Comparison of ENCODE assay signal across 27 mouse cellular contexts in the genomic region with DNA sequence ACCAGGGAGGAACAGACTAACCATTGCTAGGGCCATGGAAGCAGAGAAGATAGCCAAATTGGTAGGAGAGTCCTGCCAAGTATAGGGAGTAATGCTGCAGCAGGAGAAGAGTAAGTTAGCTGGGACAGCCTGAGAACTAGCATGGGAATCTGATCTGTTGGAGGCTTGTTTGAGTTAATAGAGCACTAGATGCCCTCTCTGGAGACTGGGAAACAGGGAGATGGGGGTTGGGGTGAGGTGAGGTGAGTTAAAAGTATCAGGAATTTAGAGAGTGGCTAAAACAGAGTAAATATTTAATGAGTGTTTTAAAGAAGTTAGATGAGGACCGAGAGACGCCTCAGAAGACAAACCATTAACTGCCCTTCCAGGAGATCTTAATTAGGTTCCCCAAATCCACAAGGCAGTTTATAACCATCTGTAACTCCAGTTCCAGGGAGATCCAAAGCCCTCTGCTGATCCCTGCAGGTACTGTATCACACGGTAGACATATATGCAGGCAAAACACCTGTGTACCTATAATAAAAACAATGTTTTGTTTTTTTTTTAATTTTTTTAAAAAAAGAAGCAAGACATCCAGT. TPM values are rescaled to one million over a fixed set of nuclear protein-coding genes. Genes with fewer than 3 reads are reported as not detected.
DNase-seq lines count a peak whose midpoint lies in the region; ATAC-seq and TF ChIP-seq lines count a peak whose summit lies in the region.
"Had no signal": no experiment of that assay in that cellular context is flagged by ENCODE, and none has a peak within 500 bp of the region (broad histone marks: within the 10 kb centered on the region; RNA-seq: fewer than 3 reads in every experiment).

No protein-coding gene starts in this region.

- no peak overlapping the region for H3K4me3 ChIP-seq in heart, embryonic 10.5 days
- no peak overlapping the region for H3K4me3 ChIP-seq in kidney, adult 2 months (ENCODE audit: insufficient read depth, low read depth, low read length)
- H3K4me3 ChIP-seq in kidney, embryonic 16.5 days (ENCODE audit: low read length) = no peak overlapping the region
- H3K4me3 ChIP-seq: embryonic facial prominence, embryonic 12.5 days; forebrain, embryonic 15.5 days; heart, adult 2 months; heart, embryonic 12.5 days; hindbrain, embryonic 10.5 days had no signal

- TF ChIP-seq CTCF in kidney, adult 2 months (conservative IDR thresholded peaks at IDR 0.05; ENCODE audit: insufficient read depth, insufficient read length, low read depth, low read length) = no peak

- no peak overlapping the region for H3K9ac ChIP-seq in kidney, embryonic 16.5 days (replicated peaks; ENCODE audit: low read length)
- H3K9ac ChIP-seq: embryonic facial prominence, embryonic 12.5 days; forebrain, embryonic 15.5 days; heart, embryonic 12.5 days; hindbrain, embryonic 14.5 days had no signal

- DNase-seq in heart, adult 11 months = peak; percentile 22
- DNase-seq in heart, embryonic 10.5 days (ENCODE audit: low spot score) = no peak
- DNase-seq in kidney, adult 2 months = peak; percentile 87
- peak; percentile 63 to 80 for DNase-seq in kidney, postnatal 36 days
- no peak for DNase-seq in heart, adult 18-20 months
- DNase-seq in thymus, postnatal 36 days = no peak
- DNase-seq: adrenal gland, adult 8-10 months; B cell, adult 2 months; cerebellum, adult 11 months; cerebellum, adult 9-10 months; cerebellum, postnatal 25 days; gastrocnemius, postnatal 36 days; heart, adult 2 months had no signal

- no peak for TF ChIP-seq POLR2A in kidney, adult 2 months (IDR thresholded peaks at IDR 0.05; ENCODE audit: low read depth, low read length)

- no peak overlapping the region for H3K27ac ChIP-seq in heart, embryonic 10.5 days
- H3K27ac ChIP-seq in kidney, adult 2 months (ENCODE audit: insufficient read depth, low read depth, low read length) = peak overlapping the region; percentile 95
- peak overlapping the region; percentile 9 for H3K27ac ChIP-seq in kidney, embryonic 16.5 days (ENCODE audit: low read length)
- H3K27ac ChIP-seq: embryonic facial prominence, embryonic 12.5 days; forebrain, embryonic 15.5 days; heart, adult 2 months; hindbrain, embryonic 10.5 days; hindbrain, embryonic 14.5 days had no signal

- H3K27me3 ChIP-seq in heart, embryonic 10.5 days (ENCODE audit: insufficient read depth, poor library complexity, severe bottlenecking) = no peaks in the 10 kb centered on the region
- H3K27me3 ChIP-seq in kidney, adult 2 months (replicated peaks; ENCODE audit: control insufficient read depth, insufficient read depth, low read length) = no peaks in the 10 kb centered on the region
- H3K27me3 ChIP-seq in kidney, embryonic 16.5 days (ENCODE audit: insufficient read depth, low read length) = no peaks in the 10 kb centered on the region
- H3K27me3 ChIP-seq: embryonic facial prominence, embryonic 12.5 days; forebrain, embryonic 15.5 days; heart, embryonic 12.5 days had no signal

- no peaks in the 10 kb centered on the region for H3K9me3 ChIP-seq in heart, embryonic 10.5 days
- H3K9me3 ChIP-seq in kidney, embryonic 16.5 days (ENCODE audit: low read length) = no peaks in the 10 kb centered on the region
- H3K9me3 ChIP-seq: embryonic facial prominence, embryonic 12.5 days; forebrain, embryonic 15.5 days; G1E; heart, embryonic 12.5 days; hindbrain, embryonic 10.5 days had no signal

- WGBS in heart, embryonic 10.5 days = 78% methylated on average over 3 of the region's 3 CpGs
- WGBS in kidney, adult 2 months = 38% methylated on average over 3 of the region's 3 CpGs
- 59% methylated on average over 3 of the region's 3 CpGs for WGBS in kidney, embryonic 16.5 days

- no peak overlapping the region for H3K4me2 ChIP-seq in kidney, embryonic 16.5 days (replicated peaks; ENCODE audit: low read depth, low read length)
- H3K4me2 ChIP-seq: embryonic facial prominence, embryonic 12.5 days; forebrain, embryonic 15.5 days; heart, embryonic 12.5 days; hindbrain, embryonic 14.5 days had no signal

- peak; percentile 84 for ATAC-seq in kidney, embryonic 16.5 days (ENCODE audit: low FRiP score, low TSS enrichment)
- ATAC-seq: CD4-positive, CD25-positive, alpha-beta regulatory T cell, adult 4 months; forebrain, embryonic 15.5 days had no signal

- no peaks in the 10 kb centered on the region for H3K36me3 ChIP-seq in heart, embryonic 10.5 days
- H3K36me3 ChIP-seq in kidney, adult 2 months (ENCODE audit: control insufficient read depth, insufficient read depth, low read length) = peaks cover 24% of the 10 kb centered on the region; the same call in 1 of the 2 replicates
- no peaks in the 10 kb centered on the region for H3K36me3 ChIP-seq in kidney, embryonic 16.5 days (ENCODE audit: insufficient read depth, low read length)
- H3K36me3 ChIP-seq: embryonic facial prominence, embryonic 12.5 days; forebrain, embryonic 15.5 days; G1E; heart, embryonic 12.5 days; hindbrain, embryonic 10.5 days had no signal

- no peaks in the 10 kb centered on the region for H3K4me1 ChIP-seq in heart, embryonic 10.5 days
- peaks cover 18% of the 10 kb centered on the region; the same call in 1 of the 2 replicates for H3K4me1 ChIP-seq in kidney, adult 2 months (ENCODE audit: control insufficient read depth, insufficient read depth, low read length)
- H3K4me1 ChIP-seq in kidney, embryonic 16.5 days (ENCODE audit: insufficient read depth, low read length) = no peaks in the 10 kb centered on the region
- H3K4me1 ChIP-seq: embryonic facial prominence, embryonic 12.5 days; forebrain, embryonic 15.5 days; heart, embryonic 12.5 days; hindbrain, embryonic 10.5 days had no signal

RNA-seq across cellular contexts. Expression of a gene that starts 12.2 kb away (rescaled TPM):
- not detected in 2 replicates for polyA plus RNA-seq in heart, embryonic 10.5 days (2016; fragmentation: Nextera tagmentation; extraction: Ambion mirVana)
- polyA plus RNA-seq in kidney, adult 2 months (2012; rRNA removed) = 209 and 221 TPM in 2 replicates
- polyA plus RNA-seq in kidney, embryonic 16.5 days (2015; fragmentation: Nextera tagmentation; extraction: Ambion mirVana) = 5.2 and 7.4 TPM in 2 replicates
- total RNA-seq in heart, adult 18-20 months (2021) = under 1 TPM in 1 of 2 experiments, not detected in 1; 0.57 TPM
- total RNA-seq: adrenal gland, adult 8-10 months; G1E; gastrocnemius, postnatal 36 days; heart, adult 2 months; heart, postnatal 25 days had no signal
- polyA plus RNA-seq: brain, embryonic 14.5 days; CD4-positive, CD25-positive, alpha-beta regulatory T cell, adult 4 months; cortical plate, adult 2 months; embryonic facial prominence, embryonic 12.5 days; forebrain, embryonic 11.5 days; forebrain, embryonic 15.5 days; G1E; heart, embryonic 12.5 days; hindbrain, embryonic 10.5 days; hindbrain, embryonic 14.5 days had no signal

RNA-seq across cellular contexts. Expression of a gene that starts 40.5 kb away (rescaled TPM):
- not detected in 2 replicates for polyA plus RNA-seq in heart, embryonic 10.5 days (2016; fragmentation: Nextera tagmentation; extraction: Ambion mirVana)
- 980 and 1,120 TPM in 2 replicates for polyA plus RNA-seq in kidney, adult 2 months (2012; rRNA removed)
- 54.0 and 59.8 TPM in 2 replicates for polyA plus RNA-seq in kidney, embryonic 16.5 days (2015; fragmentation: Nextera tagmentation; extraction: Ambion mirVana)
- not detected for total RNA-seq in heart, adult 18-20 months (2021)
- total RNA-seq: adrenal gland, adult 8-10 months; gastrocnemius, adult 8-10 months; gastrocnemius, postnatal 36 days; heart, adult 2 months; heart, postnatal 25 days had no signal
- polyA plus RNA-seq: brain, embryonic 14.5 days; cortical plate, adult 2 months; embryonic facial prominence, embryonic 12.5 days; forebrain, embryonic 11.5 days; forebrain, embryonic 15.5 days; G1E; heart, adult 2 months; heart, embryonic 12.5 days; heart, embryonic 16.5 days; hindbrain, embryonic 10.5 days; hindbrain, embryonic 14.5 days had no signal

Comparison
In these comparisons a context has a peak if more than half of its experiments do, and no peak if none do; other contexts are left out.
1. DNase-seq: peak in heart, adult 11 months (single experiment), kidney, adult 2 months (single experiment) and kidney, postnatal 36 days (2 of 2); none in heart, embryonic 10.5 days (single experiment), heart, adult 18-20 months (0 of 2) and thymus, postnatal 36 days (0 of 2).
2. RNA of a gene that starts 12.2 kb away (polyA plus RNA-seq): 209 to 221 TPM in kidney, adult 2 months; 5.2 to 7.4 TPM in kidney, embryonic 16.5 days and not detected in heart, embryonic 10.5 days; every median in the first group is over 10 times any median in the second.
3. RNA of a gene that starts 40.5 kb away (polyA plus RNA-seq): 980 to 1,120 TPM in kidney, adult 2 months and 54.0 to 59.8 TPM in kidney, embryonic 16.5 days; not detected in heart, embryonic 10.5 days; every median in the first group is over 10 times any median in the second.